12 mouse cellular contexts compared by ENCODE assay signal in genomic region chr3:153975060-153975459, GRCm38 (mm10). TPM values are rescaled to one million over a fixed set of nuclear protein-coding genes. Genes with fewer than 3 reads are reported as not detected.
DNase-seq lines count a peak whose midpoint lies in the region; ATAC-seq lines count a peak whose summit lies in the region.
"Had no signal": no experiment of that assay in that cellular context is flagged by ENCODE, and none has a peak within 500 bp of the region (broad histone marks: within the 10 kb centered on the region; RNA-seq: fewer than 3 reads in every experiment).

No protein-coding gene starts in this region.

- ATAC-seq in forebrain, embryonic 11.5 days (replicated peaks; ENCODE audit: low FRiP score) = peak; percentile 21; the same call in 1 of the 2 replicates
- peak; percentile 55; the same call in 1 of the 2 replicates for ATAC-seq in hindbrain, embryonic 15.5 days (ENCODE audit: low FRiP score, low read depth)
- ATAC-seq in midbrain, embryonic 16.5 days = peak; percentile 46; the same call in 1 of the 2 replicates

- no peak overlapping the region for H3K9ac ChIP-seq in forebrain, embryonic 11.5 days (ENCODE audit: low read length)
- H3K9ac ChIP-seq in hindbrain, embryonic 15.5 days = peak overlapping the region; percentile 57; the same call in 1 of the 2 replicates
- H3K9ac ChIP-seq in midbrain, embryonic 16.5 days (ENCODE audit: low read depth, low read length) = 0 out of 2 replicates have a peak overlapping the region, but pooled peaks have one; percentile 12

- H3K4me3 ChIP-seq in forebrain, embryonic 11.5 days (ENCODE audit: low read depth, low read length) = no peak overlapping the region
- no peak overlapping the region for H3K4me3 ChIP-seq in forebrain, embryonic 10.5 days
- H3K4me3 ChIP-seq in hindbrain, embryonic 15.5 days = peak overlapping the region; percentile 54
- peak overlapping the region; percentile 70 for H3K4me3 ChIP-seq in midbrain, embryonic 16.5 days (ENCODE audit: low read depth, low read length)
- H3K4me3 ChIP-seq: myocyte had no signal

- no peaks in the 10 kb centered on the region for H3K9me3 ChIP-seq in forebrain, embryonic 11.5 days (ENCODE audit: control insufficient read depth, low read length)
- no peaks in the 10 kb centered on the region for H3K9me3 ChIP-seq in forebrain, embryonic 10.5 days
- H3K9me3 ChIP-seq in hindbrain, embryonic 15.5 days = no peaks in the 10 kb centered on the region
- no peaks in the 10 kb centered on the region for H3K9me3 ChIP-seq in midbrain, embryonic 16.5 days (replicated peaks; ENCODE audit: control insufficient read depth, low read length, poor library complexity, severe bottlenecking)

- no peak overlapping the region for H3K27ac ChIP-seq in forebrain, embryonic 11.5 days (ENCODE audit: low read depth, low read length)
- H3K27ac ChIP-seq in forebrain, embryonic 10.5 days = no peak overlapping the region
- no peak overlapping the region for H3K27ac ChIP-seq in hindbrain, embryonic 15.5 days (replicated peaks)
- no peak overlapping the region for H3K27ac ChIP-seq in midbrain, embryonic 16.5 days (ENCODE audit: low read length)

- WGBS in forebrain, embryonic 11.5 days = 10% methylated on average over 6 of the region's 6 CpGs
- 6% methylated on average over 6 of the region's 6 CpGs for WGBS in forebrain, embryonic 10.5 days
- WGBS in hindbrain, embryonic 15.5 days = 4% methylated on average over 6 of the region's 6 CpGs
- WGBS in midbrain, embryonic 16.5 days = 5% methylated on average over 6 of the region's 6 CpGs

- no peaks in the 10 kb centered on the region for H3K36me3 ChIP-seq in forebrain, embryonic 11.5 days (ENCODE audit: control insufficient read depth, insufficient read depth, low read length)
- no peaks in the 10 kb centered on the region for H3K36me3 ChIP-seq in forebrain, embryonic 10.5 days (replicated peaks)
- H3K36me3 ChIP-seq in hindbrain, embryonic 15.5 days = no peaks in the 10 kb centered on the region
- no peaks in the 10 kb centered on the region for H3K36me3 ChIP-seq in midbrain, embryonic 16.5 days (ENCODE audit: control insufficient read depth, insufficient read depth, low read length)

- no peak for DNase-seq in forebrain, embryonic 11.5 days (ENCODE audit: low spot score)
- DNase-seq in forebrain, embryonic 10.5 days (ENCODE audit: extremely low spot score, low spot score) = no peak
- peak; percentile 46 for DNase-seq in embryo, embryonic 10 days (ENCODE audit: low spot score)
- DNase-seq in gastrocnemius, postnatal 36 days = no peak
- no peak for DNase-seq in spleen, postnatal 10 days (ENCODE audit: low spot score in 2 of 2)
- DNase-seq in thymus, postnatal 14 days = no peak
- DNase-seq: lung, adult 2 months; thymus, postnatal 4 days had no signal

- H3K27me3 ChIP-seq in forebrain, embryonic 11.5 days (ENCODE audit: control insufficient read depth, insufficient read depth, low read length) = peaks cover 22% of the 10 kb centered on the region
- peaks cover 64% of the 10 kb centered on the region for H3K27me3 ChIP-seq in forebrain, embryonic 10.5 days (ENCODE audit: poor library complexity, severe bottlenecking)
- H3K27me3 ChIP-seq in hindbrain, embryonic 15.5 days = no peaks in the 10 kb centered on the region
- H3K27me3 ChIP-seq in midbrain, embryonic 16.5 days (ENCODE audit: control insufficient read depth, insufficient read depth, low read depth, low read length) = no peaks in the 10 kb centered on the region

- no peak overlapping the region for H3K4me2 ChIP-seq in forebrain, embryonic 11.5 days (ENCODE audit: low read depth, low read length, severe bottlenecking)
- H3K4me2 ChIP-seq in hindbrain, embryonic 15.5 days = peak overlapping the region; percentile 89
- peak overlapping the region; percentile 93 for H3K4me2 ChIP-seq in midbrain, embryonic 16.5 days (ENCODE audit: low read length)

- intact Hi-C loops in gastrocnemius, postnatal 36 days (cut with DNase I) = no loop called here

- peaks cover 4% of the 10 kb centered on the region; the same call in 1 of the 2 replicates for H3K4me1 ChIP-seq in forebrain, embryonic 11.5 days (replicated peaks; ENCODE audit: control insufficient read depth, insufficient read depth, low read length)
- H3K4me1 ChIP-seq in forebrain, embryonic 10.5 days = peaks cover 26% of the 10 kb centered on the region
- peaks cover 26% of the 10 kb centered on the region for H3K4me1 ChIP-seq in hindbrain, embryonic 15.5 days (replicated peaks)
- H3K4me1 ChIP-seq in midbrain, embryonic 16.5 days (ENCODE audit: control insufficient read depth, insufficient read depth, low read length) = peaks cover 15% of the 10 kb centered on the region

RNA-seq across cellular contexts. Expression of gene Slc44a5, which starts 1.8 kb away (rescaled TPM):
- polyA plus RNA-seq in forebrain, embryonic 11.5 days (2014; fragmentation: Nextera tagmentation; extraction: Ambion mirVana) = 2.2 TPM in 2 replicates
- 0.82 and 0.91 TPM in 2 replicates for polyA plus RNA-seq in forebrain, embryonic 10.5 days (2016; fragmentation: Nextera tagmentation; extraction: Ambion mirVana)
- polyA plus RNA-seq in hindbrain, embryonic 15.5 days (2015; fragmentation: Nextera tagmentation; extraction: Ambion mirVana) = 8.6 and 9.6 TPM in 2 replicates
- 9.3 and 10.8 TPM in 2 replicates for polyA plus RNA-seq in midbrain, embryonic 16.5 days (2015; fragmentation: Nextera tagmentation; extraction: Ambion mirVana)
- under 1 TPM; 0.05 to 0.10 TPM for total RNA-seq in gastrocnemius, postnatal 36 days (2021)
- total RNA-seq: common myeloid progenitor, adult 5-6 weeks had no signal
- polyA plus RNA-seq: lung, adult 2 months; myocyte had no signal

RNA-seq across cellular contexts. Expression of gene Acadm, which starts 30.6 kb away (rescaled TPM):
- 40.6 and 44.0 TPM in 2 replicates for polyA plus RNA-seq in forebrain, embryonic 11.5 days (2014; fragmentation: Nextera tagmentation; extraction: Ambion mirVana)
- polyA plus RNA-seq in forebrain, embryonic 10.5 days (2016; fragmentation: Nextera tagmentation; extraction: Ambion mirVana) = 37.6 and 39.1 TPM in 2 replicates
- polyA plus RNA-seq in hindbrain, embryonic 15.5 days (2015; fragmentation: Nextera tagmentation; extraction: Ambion mirVana) = 63.1 and 65.6 TPM in 2 replicates
- polyA plus RNA-seq in midbrain, embryonic 16.5 days (2015; fragmentation: Nextera tagmentation; extraction: Ambion mirVana) = 56.7 and 65.6 TPM in 2 replicates
- total RNA-seq in gastrocnemius, postnatal 36 days (2021) = 100 to 1,000 TPM; 302 to 349 TPM

Comparison
In these comparisons a context has a peak if more than half of its experiments do, and no peak if none do; other contexts are left out.
1. H3K4me3 ChIP-seq: peak in hindbrain, embryonic 15.5 days (single experiment) and midbrain, embryonic 16.5 days (single experiment); none in forebrain, embryonic 11.5 days (single experiment) and forebrain, embryonic 10.5 days (single experiment).
2. Peak in every context shown above with its lines, with median percentiles within 50 percentile points of each other: ATAC-seq.